Comparison of ENCODE assay signal across 7 mouse cellular contexts in genomic region chr7:63965135-63965534, GRCm38 (mm10). TPM values are rescaled to one million over a fixed set of nuclear protein-coding genes. Genes with fewer than 3 reads are reported as not detected.
DNase-seq lines count a peak whose midpoint lies in the region; ATAC-seq and TF ChIP-seq lines count a peak whose summit lies in the region.

No protein-coding gene starts in this region.

- no peaks in the 10 kb centered on the region for H3K79me2 ChIP-seq in CH12.LX (replicated peaks; ENCODE audit: control insufficient read depth, extremely low read depth, insufficient read depth, poor library complexity, severe bottlenecking)

- peaks cover 13 to 16% of the 10 kb centered on the region in 2 experiments for H3K4me1 ChIP-seq in CH12.LX (ENCODE audit: control insufficient read depth in 1 of 2, insufficient read depth in 2 of 2)
- no peaks in the 10 kb centered on the region for H3K4me1 ChIP-seq in hindbrain, embryonic 11.5 days (replicated peaks; ENCODE audit: control insufficient read depth, insufficient read depth, low read length)

- peak overlapping the region; percentile 33; the same call in 1 of the 2 replicates for H3K27ac ChIP-seq in CH12.LX (ENCODE audit: insufficient read depth, low read depth)
- no peak overlapping the region for H3K27ac ChIP-seq in hindbrain, embryonic 11.5 days (ENCODE audit: low read depth, low read length)

- no peaks in the 10 kb centered on the region for H3K36me3 ChIP-seq in CH12.LX (replicated peaks in 1 of 2; ENCODE audit: control insufficient read depth in 1 of 2, insufficient read depth in 1 of 2, low read length in 1 of 2)
- H3K36me3 ChIP-seq in hindbrain, embryonic 11.5 days (ENCODE audit: control insufficient read depth, insufficient read depth, low read length): no peaks in the 10 kb centered on the region

- dilution Hi-C loops in CH12.LX (cut with MboI; ENCODE audit: extremely low pct_ligation_motif_present, extremely low pct_unique_long_range_greater_than_20kb, low sequenced_read_pairs): no loop called here

- TF ChIP-seq EP300 in CH12.LX (IDR thresholded peaks at IDR 0.05; ENCODE audit: low read length): no peak

- no peak overlapping the region for H3K9ac ChIP-seq in CH12.LX (ENCODE audit: insufficient read depth, low read depth)
- H3K9ac ChIP-seq in hindbrain, embryonic 11.5 days (ENCODE audit: low read depth, low read length): 0 out of 2 replicates have a peak overlapping the region, but pooled peaks have one; percentile 19

- no peak for DNase-seq in CH12.LX (ENCODE audit: extremely low read depth)
- DNase-seq in cerebellum, adult 11-12 months: peak; percentile 63
- peak; percentile 60 to 82 for DNase-seq in frontal cortex, postnatal 14 days (ENCODE audit: low spot score in 2 of 2)
- peak; percentile 20 for DNase-seq in hindbrain, embryonic 11.5 days (ENCODE audit: low spot score)
- peak; percentile 69 to 86 for DNase-seq in left cerebral cortex, postnatal 14 days (ENCODE audit: low spot score in 2 of 2)
- no peak for DNase-seq in c-Kit-positive CD71-positive TER-119-positive erythroid progenitor cells, embryonic 14.5 days (ENCODE audit: low spot score)

- in situ Hi-C loops in CH12.LX (cut with MboI; ENCODE audit: low pct_ligation_motif_present, low pct_unique_long_range_greater_than_20kb, low sequenced_read_pairs): loop anchor here (25.0 kb wide), 1 partner anchor 203 kb away; no protein-coding TSS in a partner anchor

- WGBS in hindbrain, embryonic 11.5 days: 72% methylated on average over 2 of the region's 2 CpGs

- peak; percentile 20; the same call in 1 of the 2 replicates for ATAC-seq in hindbrain, embryonic 11.5 days (ENCODE audit: low FRiP score)
- peak; percentile 80 for ATAC-seq in megakaryocyte-erythroid progenitor cell, adult 5-6 weeks (replicated peaks; ENCODE audit: low FRiP score, low TSS enrichment, poor library complexity, severe bottlenecking)

- no peak for TF ChIP-seq CTCF in CH12.LX (conservative IDR thresholded peaks at IDR 0.05 in 1 of 2, IDR thresholded peaks at IDR 0.05 in 1 of 2; ENCODE audit: low read depth in 2 of 2, low read length in 2 of 2)

- intact Hi-C loops in left cerebral cortex, postnatal 14 days (cut with DNase I): no loop called here

- no peak for TF ChIP-seq POLR2A in CH12.LX (IDR thresholded peaks at IDR 0.05; ENCODE audit: low read depth, low read length)

- H3K4me3 ChIP-seq in CH12.LX (replicated peaks in 1 of 3; ENCODE audit: low read depth in 2 of 3, low read length in 2 of 3, poor library complexity in 1 of 3): no peak overlapping the region
- no peak overlapping the region for H3K4me3 ChIP-seq in hindbrain, embryonic 11.5 days (ENCODE audit: low read depth, low read length)

- H3K9me3 ChIP-seq in CH12.LX (replicated peaks; ENCODE audit: low read length): peaks cover 4% of the 10 kb centered on the region
- H3K9me3 ChIP-seq in hindbrain, embryonic 11.5 days (ENCODE audit: control insufficient read depth, low read length): no peaks in the 10 kb centered on the region

- no peak for TF ChIP-seq RAD21 in CH12.LX (IDR thresholded peaks at IDR 0.05; ENCODE audit: low read depth, low read length)

- peaks cover 4% of the 10 kb centered on the region for H3K27me3 ChIP-seq in CH12.LX (replicated peaks)
- H3K27me3 ChIP-seq in hindbrain, embryonic 11.5 days (ENCODE audit: control insufficient read depth, insufficient read depth, low read length): no peaks in the 10 kb centered on the region

- H3K4me2 ChIP-seq in CH12.LX (ENCODE audit: insufficient read depth, low read depth, poor library complexity, severe bottlenecking): no peak overlapping the region
- no peak overlapping the region for H3K4me2 ChIP-seq in hindbrain, embryonic 11.5 days (replicated peaks; ENCODE audit: low read depth, low read length)

TF ChIP-seq in CH12.LX, 34 proteins besides CTCF, POLR2A, EP300 and RAD21:
- TF ChIP-seq ETS1 (conservative IDR thresholded peaks at IDR 0.05; ENCODE audit: low read depth, low read length): no peak
- no peak for TF ChIP-seq ZMIZ1 (IDR thresholded peaks at IDR 0.05; ENCODE audit: low read depth, low read length)
- TF ChIP-seq CHD1 (IDR thresholded peaks at IDR 0.05; ENCODE audit: low read depth, low read length): no peak
- TF ChIP-seq MAX (IDR thresholded peaks at IDR 0.05; ENCODE audit: low read length): no peak
- TF ChIP-seq USF1 (IDR thresholded peaks at IDR 0.05; ENCODE audit: low read depth, low read length): peak; percentile 45; the same call in 1 of the 2 replicates
- no peak for TF ChIP-seq MXI1 (IDR thresholded peaks at IDR 0.05; ENCODE audit: low read depth, low read length)
- no peak for TF ChIP-seq ELF1 (IDR thresholded peaks at IDR 0.05; ENCODE audit: low read depth, low read length)
- TF ChIP-seq MAFK (IDR thresholded peaks at IDR 0.05; ENCODE audit: insufficient replicate concordance, low read length): no peak
- TF ChIP-seq BHLHE40 (IDR thresholded peaks at IDR 0.05; ENCODE audit: low read depth, low read length): peak; percentile 49; the same call in 1 of the 2 replicates
- TF ChIP-seq GABPA (IDR thresholded peaks at IDR 0.05; ENCODE audit: insufficient replicate concordance, low read depth, low read length): no peak
- no peak for TF ChIP-seq PAX5 (IDR thresholded peaks at IDR 0.05; ENCODE audit: low read length)
- TF ChIP-seq CHD2 (IDR thresholded peaks at IDR 0.05; ENCODE audit: low read length): no peak
- TF ChIP-seq SMC3 (IDR thresholded peaks at IDR 0.05; ENCODE audit: low read depth, low read length): no peak
- no peak for TF ChIP-seq RCOR1 (conservative IDR thresholded peaks at IDR 0.05; ENCODE audit: low read depth, low read length)
- no peak for TF ChIP-seq IRF4 (IDR thresholded peaks at IDR 0.05; ENCODE audit: low read depth, low read length)
- TF ChIP-seq JUN (IDR thresholded peaks at IDR 0.05; ENCODE audit: insufficient read depth, low read depth, low read length): no peak

RNA-seq across cellular contexts. Expression of gene Klf13, which starts 26.4 kb away (rescaled TPM):
- total RNA-seq in CH12.LX (2012; rRNA removed): 5.7 and 9.7 TPM in 2 replicates
- 1.2 and 1.7 TPM in 2 replicates for total RNA-seq in CH12.LX (2014; rRNA removed)
- 3.7 TPM in 2 replicates for polyA plus RNA-seq in CH12.LX (2012; ENCODE audit: insufficient read length, low read depth)
- polyA plus RNA-seq in hindbrain, embryonic 11.5 days (2014; fragmentation: Nextera tagmentation; extraction: Ambion mirVana): 30.4 and 35.4 TPM in 2 replicates
- 100 to 1,000 TPM; 168 to 175 TPM for total RNA-seq in left cerebral cortex, postnatal 14 days (2021)
- total RNA-seq in megakaryocyte-erythroid progenitor cell, adult 5-6 weeks (2014; fragmentation: Nextera tagmentation): 36.6 and 56.3 TPM in 2 replicates
- 14.7 and 17.3 TPM in 2 replicates for total RNA-seq in megakaryocyte-erythroid progenitor cell, adult 5-6 weeks (2017)

RNA-seq across cellular contexts. Expression of gene E030018B13Rik, which starts 48.5 kb away (rescaled TPM):
- total RNA-seq in CH12.LX (2012; rRNA removed): not detected in 2 replicates
- total RNA-seq in CH12.LX (2014; rRNA removed): not detected in 2 replicates
- not detected in 2 replicates for polyA plus RNA-seq in CH12.LX (2012; ENCODE audit: insufficient read length, low read depth)
- 0.28 TPM in 1 of 2 replicates, not detected in the other for polyA plus RNA-seq in hindbrain, embryonic 11.5 days (2014; fragmentation: Nextera tagmentation; extraction: Ambion mirVana)
- not detected for total RNA-seq in left cerebral cortex, postnatal 14 days (2021)
- not detected in 2 replicates for total RNA-seq in megakaryocyte-erythroid progenitor cell, adult 5-6 weeks (2014; fragmentation: Nextera tagmentation)
- 0.15 TPM in 1 of 2 replicates, not detected in the other for total RNA-seq in megakaryocyte-erythroid progenitor cell, adult 5-6 weeks (2017)

Comparison
In these comparisons a context has a peak if more than half of its experiments do, and no peak if none do; other contexts are left out.
1. DNase-seq: peak in cerebellum, adult 11-12 months (single experiment), frontal cortex, postnatal 14 days (2 of 2), hindbrain, embryonic 11.5 days (single experiment) and left cerebral cortex, postnatal 14 days (2 of 2); none in CH12.LX (single experiment) and c-Kit-positive CD71-positive TER-119-positive erythroid progenitor cells, embryonic 14.5 days (single experiment).